Mouse (Mus musculus): ENCODE results near the gene Nrxn3.

The Nrxn3 gene

DNA sequence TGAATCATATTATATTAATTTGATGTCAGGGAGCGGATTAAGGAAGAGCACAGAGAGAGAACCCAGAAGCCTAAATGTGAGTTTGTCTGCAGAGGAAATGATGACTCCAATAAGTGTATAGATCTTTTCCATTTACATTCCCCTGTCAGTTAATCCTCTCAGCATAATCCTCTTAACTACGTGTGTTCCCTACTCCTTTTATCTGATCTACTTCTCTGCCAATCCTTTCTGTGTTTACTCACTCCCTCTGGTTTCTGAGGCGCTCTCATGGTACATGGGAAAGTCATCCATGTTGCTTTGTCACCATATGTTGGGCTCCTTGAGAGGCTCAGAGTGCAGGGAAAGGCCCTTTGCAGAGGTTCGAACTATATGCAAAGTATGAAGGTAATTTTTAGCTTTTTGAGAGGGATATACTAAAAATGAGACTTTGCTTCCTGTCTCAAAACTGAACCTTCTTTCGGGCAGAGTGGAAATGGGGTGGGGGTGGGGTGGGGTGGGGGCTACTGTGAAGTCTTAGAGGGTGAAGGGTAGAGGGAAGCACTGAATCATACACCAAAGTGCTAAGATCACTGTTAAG, 350.6 kb downstream of the Nrxn3 start:
- DNase-seq: no peak

- no peak for DNase-seq
Observed at GRCm38 (mm10) chr12:89074551-89075295, 352.0 kb downstream of the Nrxn3 start.

- DNase-seq: no peak
Observed at GRCm38 (mm10) chr12:89093806-89094479, 371.3 kb downstream of the Nrxn3 start.

DNA sequence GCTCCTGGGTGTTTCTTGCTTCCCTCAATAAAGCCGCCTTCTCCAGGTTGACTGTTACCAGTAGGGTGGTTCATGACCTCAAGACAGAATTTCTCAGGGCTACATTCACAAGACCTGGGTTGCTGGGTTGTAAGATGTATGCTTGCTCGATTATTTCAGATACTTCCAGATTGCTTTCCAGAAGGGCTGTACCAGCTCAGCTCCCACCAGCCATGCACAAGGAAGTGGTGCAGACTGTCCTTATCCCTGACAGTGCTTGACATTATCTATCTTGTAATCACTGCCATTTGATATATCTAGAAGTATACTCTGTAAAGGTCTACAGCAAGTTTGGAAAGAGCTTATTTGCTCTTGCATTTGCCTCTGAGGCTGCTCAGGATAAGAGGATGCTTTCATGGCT, 374.9 kb downstream of the Nrxn3 start:
- DNase-seq: no peak

DNA sequence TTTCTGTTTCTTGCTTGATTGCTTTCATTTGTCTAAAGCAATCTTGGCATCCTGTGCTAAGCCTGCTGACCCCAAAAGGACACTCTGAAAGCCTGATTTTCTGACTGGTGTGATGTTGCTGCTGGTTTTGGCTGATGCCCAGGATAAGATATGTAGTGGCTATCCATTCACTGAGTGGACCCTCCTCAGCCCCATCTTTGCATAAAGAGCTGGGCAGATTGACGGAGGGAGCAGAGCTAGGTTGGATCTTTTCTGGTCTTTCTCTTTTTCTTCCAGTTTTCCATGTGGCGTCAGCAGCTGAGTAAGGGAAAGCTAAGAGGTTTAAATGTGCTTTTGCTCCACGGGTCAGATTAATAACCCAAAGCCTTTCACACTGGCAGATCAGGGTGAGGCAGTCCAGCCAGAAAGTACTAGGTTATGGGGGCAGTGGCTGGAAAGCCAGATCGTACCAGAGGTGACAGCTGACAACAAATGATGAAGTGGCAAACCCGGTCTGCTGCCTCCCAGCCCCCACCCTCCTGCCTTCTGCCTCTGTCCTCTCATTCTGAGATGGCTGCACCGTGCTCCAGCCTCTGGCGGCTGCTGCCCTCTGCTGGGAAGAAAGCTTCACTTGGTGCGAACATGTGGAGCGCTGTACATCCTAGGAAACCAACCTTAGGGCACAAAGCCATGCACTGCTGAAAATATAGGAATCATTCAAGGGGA, 383.5 kb downstream of the Nrxn3 start:
- DNase-seq: peak; percentile 76

GRCm38 (mm10) chr12:89106881-89107584, 384.4 kb downstream of the Nrxn3 start:
- DNase-seq: peak; percentile 4

- no peak for DNase-seq
Observed at GRCm38 (mm10) chr12:89109779-89110335, 387.2 kb downstream of the Nrxn3 start.

DNA sequence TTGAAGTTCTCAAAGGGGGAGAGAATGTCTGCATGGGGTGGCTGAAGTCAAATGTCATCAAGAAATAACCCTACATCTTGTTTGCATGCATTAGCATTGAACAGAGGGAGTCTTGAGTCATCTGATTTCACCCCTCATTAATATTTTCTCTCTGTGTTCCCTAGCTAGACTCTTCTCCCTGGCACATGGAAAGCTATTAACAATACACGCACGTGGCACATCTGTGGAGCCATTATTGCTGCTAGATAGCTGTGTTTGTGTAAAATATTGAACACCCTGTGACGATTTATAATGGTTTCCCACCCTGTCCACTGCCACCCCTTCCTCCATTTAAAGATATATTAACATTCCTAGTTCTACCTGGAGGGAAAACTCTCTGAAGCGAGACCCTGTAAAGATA, 405.9 kb downstream of the Nrxn3 start:
- DNase-seq: no peak

DNA sequence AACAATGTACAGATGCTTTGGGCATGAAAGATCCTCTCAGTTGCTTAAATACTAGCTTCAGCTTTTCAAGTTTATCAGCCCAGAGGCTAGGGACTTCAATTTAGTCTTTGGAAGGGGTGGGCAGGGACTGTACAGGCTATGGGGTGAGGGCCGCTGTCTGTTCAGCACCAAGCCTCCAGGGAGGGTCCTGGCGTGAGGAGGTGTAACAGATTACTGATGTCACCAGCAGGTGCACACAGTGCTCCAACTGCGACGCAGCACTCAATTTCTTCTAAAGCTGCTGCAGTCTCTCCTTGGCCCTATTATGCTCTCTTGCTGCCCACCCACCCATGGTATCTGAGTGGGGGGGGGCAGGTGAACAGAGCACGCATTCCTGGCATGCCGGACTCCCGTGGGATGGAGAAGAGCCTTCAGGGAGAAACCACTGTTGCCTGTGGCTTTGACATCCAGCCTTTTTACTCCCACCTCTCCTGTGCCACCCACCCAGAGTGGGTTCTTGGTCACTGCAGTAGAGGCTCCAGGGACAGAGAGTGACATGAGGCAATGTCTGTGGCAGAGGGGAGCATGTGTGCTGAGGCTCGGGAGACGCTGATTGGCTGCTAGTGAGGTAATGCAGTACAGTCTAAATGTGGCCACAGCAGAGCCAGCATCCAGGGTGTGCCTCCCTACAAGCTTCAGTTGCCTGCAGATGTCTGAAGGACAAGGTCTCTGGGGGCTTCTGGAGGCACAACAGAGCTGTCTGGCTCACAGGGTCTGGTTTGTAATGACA, 406.6 kb downstream of the Nrxn3 start:
- no peak for DNase-seq

- DNase-seq: peak; percentile 14
Observed at GRCm38 (mm10) chr12:89134333-89134732, 411.7 kb downstream of the Nrxn3 start.

DNA sequence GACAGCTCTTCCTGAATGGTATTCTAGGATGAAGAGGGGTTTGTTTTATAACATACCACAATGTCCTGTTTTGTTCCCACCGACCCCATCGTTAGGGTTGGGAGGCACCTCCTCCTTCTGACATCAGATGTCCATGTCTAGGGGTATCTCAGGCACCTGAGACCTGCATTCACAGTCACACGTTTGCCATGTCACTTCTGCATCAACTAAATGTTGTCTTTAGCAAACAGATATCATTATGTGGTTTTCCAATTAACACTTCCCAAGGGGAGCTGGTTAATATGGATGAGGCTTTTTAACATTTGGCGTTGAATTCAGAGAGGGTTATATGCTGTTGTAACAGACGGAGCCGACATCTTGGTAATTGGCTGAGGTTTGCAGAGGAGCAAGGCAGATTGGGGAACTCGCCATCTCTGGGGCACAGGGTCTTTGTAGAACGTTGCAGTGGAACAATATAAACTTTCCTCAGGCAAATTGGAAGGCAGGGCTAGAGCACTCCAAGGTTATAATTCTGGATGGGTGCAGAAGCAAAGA, 412.2 kb downstream of the Nrxn3 start:
- DNase-seq: no peak

DNA sequence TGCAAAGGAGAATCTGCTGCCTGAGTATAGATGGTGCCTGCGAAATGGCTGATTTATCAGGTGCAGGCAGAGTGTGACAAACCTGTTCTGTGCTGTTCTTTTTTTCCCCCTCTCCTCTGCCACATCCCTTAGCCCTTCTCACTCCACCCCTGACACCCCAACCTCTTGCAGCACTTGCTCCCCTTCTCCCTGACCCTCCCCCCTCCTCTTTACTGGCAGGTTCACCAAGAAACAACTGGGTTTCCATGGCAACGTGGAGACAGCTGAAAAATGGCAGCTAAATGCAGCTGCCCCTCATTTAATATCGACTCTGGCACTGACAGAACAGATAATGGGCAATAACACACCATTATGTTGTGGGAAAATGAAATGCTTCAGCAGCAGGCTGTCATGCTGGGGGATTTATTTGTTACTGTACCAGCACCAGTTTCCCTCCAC, 426.3 kb downstream of the Nrxn3 start:
- no peak for DNase-seq

- DNase-seq: no peak
Observed at GRCm38 (mm10) chr12:89149455-89149854, 426.8 kb downstream of the Nrxn3 start.

GRCm38 (mm10) chr12:89156086-89156757, 433.5 kb downstream of the Nrxn3 start:
- peak; percentile 27 for DNase-seq

- peak; percentile 25 for DNase-seq
Observed at GRCm38 (mm10) chr12:89159353-89159752, 436.7 kb downstream of the Nrxn3 start.

GRCm38 (mm10) chr12:89174306-89175159, 451.9 kb downstream of the Nrxn3 start:
- DNase-seq: no peak

- no peak for DNase-seq
Observed at GRCm38 (mm10) chr12:89179970-89180666, 457.4 kb downstream of the Nrxn3 start.

GRCm38 (mm10) chr12:89181157-89181561, 458.5 kb downstream of the Nrxn3 start:
- DNase-seq: no peak
